Mouse (Mus musculus) liver, adult 2 months (tissue): ENCODE measurements around the gene Col4a2. TPM values are rescaled to one million over a fixed set of nuclear protein-coding genes. Genes with fewer than 3 reads are reported as not detected.

Experiments
- DNase-seq: peaks from one replicate; pipeline ENCODE4 v3.0.0-alpha.2; 2011; ENCODE audit warnings: low read depth, low spot score; ENCODE audit errors: extremely low read depth
- H3K27ac ChIP-seq: fragments of 200-500 bp; replicated peaks from 2 replicates; pipeline ENCODE4 v1.5.1; 2012; ENCODE audit warnings: low read depth, mild to moderate bottlenecking, control low read depth, inconsistent platforms, low read length; ENCODE audit not compliant: insufficient read depth
- H3K27me3 ChIP-seq: fragments of 200-500 bp; 2 replicates; pipeline ENCODE4 v1.6.1; 2012; ENCODE audit warnings: mild to moderate bottlenecking, moderate library complexity, low read length, inconsistent platforms; ENCODE audit not compliant: control insufficient read depth, insufficient read depth
- H3K36me3 ChIP-seq: fragments of 200-500 bp; 2 replicates; pipeline ENCODE4 v1.6.1; 2012; ENCODE audit warnings: low read length, inconsistent platforms; ENCODE audit not compliant: control insufficient read depth, insufficient read depth
- H3K4me1 ChIP-seq: fragments of 200-500 bp; 2 replicates; pipeline ENCODE4 v1.6.1; 2011; ENCODE audit warnings: low read length; ENCODE audit not compliant: control insufficient read depth, insufficient read depth
- H3K4me3 ChIP-seq: fragments of 200-500 bp; 2 replicates; pipeline ENCODE4 v1.5.1; 2011; ENCODE audit warnings: low read depth, mild to moderate bottlenecking, control low read depth, low read length, moderate library complexity; ENCODE audit not compliant: insufficient read depth
- H3K79me2 ChIP-seq: fragments of 200-500 bp; 2 replicates; pipeline ENCODE4 v1.6.1; 2012; ENCODE audit warnings: inconsistent platforms, mild to moderate bottlenecking, low read length, moderate library complexity; ENCODE audit not compliant: control insufficient read depth, insufficient read depth
- H3K9ac ChIP-seq: fragments of 200-500 bp; 2 replicates; pipeline ENCODE4 v1.6.1; 2012; ENCODE audit warnings: low read depth, mild to moderate bottlenecking, control low read depth, inconsistent platforms, low read length
- CTCF ChIP-seq: fragments of 200-500 bp; IDR thresholded peaks from 2 replicates; pipeline ENCODE4 v1.5.1; 2011; ENCODE audit warnings: low read depth, low read length, control low read depth
- POLR2A ChIP-seq: fragments of 200-500 bp; IDR thresholded peaks from 2 replicates; pipeline ENCODE4 v1.6.1; 2011; ENCODE audit warnings: low read length, control low read depth; ENCODE audit not compliant: insufficient read depth; ENCODE audit errors: extremely low read depth
- WGBS: fragments of 180-500 bp; shearing (Covaris S2); methylation state at CpG from one replicate; pipeline ENCODE4 v1.1.7; 2018; 5-methylcytosine and 5-hydroxymethylcytosine counted together
- polyA plus RNA-seq: library from polyadenylated mRNA; depleted of rRNA; stranded (reverse); fragments of >200 nt; gene quantifications from 2 replicates; pipeline ENCODE4 v1.2.3, GENCODE M21; 2012
- total RNA-seq: library from RNA; depleted of rRNA; stranded (reverse); fragments of >200 nt; gene quantifications from 2 replicates; pipeline ENCODE4 v1.2.3, GENCODE M21; 2014

Gene Col4a2
- total and polyA plus RNA-seq, 2 experiments = 7.7 to 8.0 TPM

GRCm38 (mm10) chr8:11369526-11370203 is 57.1 kb downstream of the Col4a2 start:
- H3K79me2 ChIP-seq = no peaks in the 10 kb centered on the region; the same call in 1 of the 2 replicates
- H3K9ac ChIP-seq = no peak overlapping the region
- no peaks in the 10 kb centered on the region for H3K36me3 ChIP-seq
- TF ChIP-seq POLR2A = no peak
- no peak for TF ChIP-seq CTCF
- no peak overlapping the region for H3K4me3 ChIP-seq
- WGBS = 89% methylated on average over 19 of the region's 19 CpGs
- DNase-seq = no peak
- H3K27ac ChIP-seq = no peak overlapping the region
- H3K27me3 ChIP-seq = no peaks in the 10 kb centered on the region
- H3K4me1 ChIP-seq = no peaks in the 10 kb centered on the region

- no peaks in the 10 kb centered on the region for H3K4me1 ChIP-seq
- WGBS = 86% methylated on average over 10 of the region's 10 CpGs
- no peak for TF ChIP-seq POLR2A
- TF ChIP-seq CTCF = no peak
- no peak for DNase-seq
- H3K4me3 ChIP-seq = no peak overlapping the region
- H3K9ac ChIP-seq = no peak overlapping the region
- no peaks in the 10 kb centered on the region for H3K27me3 ChIP-seq
- no peak overlapping the region for H3K27ac ChIP-seq
- no peaks in the 10 kb centered on the region; the same call in 1 of the 2 replicates for H3K79me2 ChIP-seq
- no peaks in the 10 kb centered on the region for H3K36me3 ChIP-seq
These were observed 58.7 kb downstream of the Col4a2 start for GRCm38 (mm10) chr8:11371347-11371746.

- no peak overlapping the region for H3K27ac ChIP-seq
- no peak overlapping the region for H3K9ac ChIP-seq
- DNase-seq = no peak
- no peak overlapping the region for H3K4me3 ChIP-seq
- H3K27me3 ChIP-seq = no peaks in the 10 kb centered on the region
- no peaks in the 10 kb centered on the region for H3K4me1 ChIP-seq
- no peaks in the 10 kb centered on the region for H3K36me3 ChIP-seq
- no peaks in the 10 kb centered on the region; the same call in 1 of the 2 replicates for H3K79me2 ChIP-seq
- WGBS = 94% methylated on average over 8 of the region's 8 CpGs
- TF ChIP-seq CTCF (no peak), POLR2A (no peak)
These were observed 59.5 kb downstream of the Col4a2 start for GRCm38 (mm10) chr8:11372080-11372479.

- WGBS = 73% methylated on average over 15 of the region's 15 CpGs
- TF ChIP-seq CTCF = no peak
- no peak for TF ChIP-seq POLR2A
These were observed 61.2 kb downstream of the Col4a2 start for GRCm38 (mm10) chr8:11373643-11374325.

DNA sequence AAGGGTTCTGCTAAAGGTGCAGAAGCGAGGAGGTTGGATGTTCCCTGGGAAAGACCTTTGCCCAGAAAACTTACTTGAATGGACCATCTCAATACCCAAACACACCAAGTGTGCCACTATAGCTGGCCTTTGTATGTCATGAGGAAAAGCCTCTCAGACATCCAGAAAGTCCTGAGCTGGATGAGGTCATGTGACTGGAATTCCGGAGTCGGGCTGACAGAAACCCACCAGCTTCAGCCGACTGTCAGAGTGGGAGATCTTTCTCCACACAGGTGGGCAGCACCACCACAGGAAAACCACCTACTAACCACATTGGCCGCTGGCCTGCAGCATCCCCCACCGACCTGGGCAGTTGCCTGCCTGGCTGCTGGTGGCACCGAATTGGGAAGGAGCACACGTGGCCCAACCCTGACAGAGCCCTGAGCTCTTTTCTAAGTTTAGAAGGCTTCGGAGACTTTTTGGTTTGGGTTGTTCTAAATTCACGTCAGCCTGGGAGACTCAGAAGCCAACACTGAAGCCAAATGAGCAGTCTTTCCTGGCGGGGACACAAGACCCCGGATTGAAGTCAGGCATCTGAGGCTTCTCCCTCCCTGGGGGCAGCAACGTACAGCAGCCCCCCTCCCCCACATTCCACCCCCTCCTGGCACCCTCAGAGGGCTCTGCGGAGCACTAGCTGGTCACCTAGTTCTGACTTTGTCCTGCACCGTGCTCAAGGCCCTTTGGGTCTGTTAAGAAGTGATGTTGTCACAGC is 61.9 kb downstream of the Col4a2 start:
- TF ChIP-seq CTCF (no peak), POLR2A (no peak)
- H3K4me1 ChIP-seq = no peaks in the 10 kb centered on the region
- H3K27ac ChIP-seq = no peak overlapping the region
- H3K36me3 ChIP-seq = no peaks in the 10 kb centered on the region
- H3K79me2 ChIP-seq = no peaks in the 10 kb centered on the region; the same call in 1 of the 2 replicates
- no peak overlapping the region for H3K4me3 ChIP-seq
- no peak overlapping the region for H3K9ac ChIP-seq
- WGBS = 85% methylated on average over 15 of the region's 15 CpGs
- DNase-seq = no peak
- no peaks in the 10 kb centered on the region for H3K27me3 ChIP-seq

More at GRCm38 (mm10) chr8:11373643-11374325, 61.2 kb downstream of the Col4a2 start:
- H3K4me3 ChIP-seq = no peak overlapping the region
- H3K27ac ChIP-seq = no peak overlapping the region
- no peaks in the 10 kb centered on the region; the same call in 1 of the 2 replicates for H3K79me2 ChIP-seq
- no peaks in the 10 kb centered on the region for H3K4me1 ChIP-seq
- H3K36me3 ChIP-seq = no peaks in the 10 kb centered on the region
- no peak for DNase-seq
- H3K27me3 ChIP-seq = no peaks in the 10 kb centered on the region
- no peak overlapping the region for H3K9ac ChIP-seq
